Mouse (Mus musculus): Measurements from ENCODE around the gene Sema4b. TPM values are rescaled to one million over a fixed set of nuclear protein-coding genes. Genes with fewer than 3 reads are reported as not detected.

Gene Sema4b
- total and polyA plus RNA-seq, 3 experiments, result 1.5 to 9.4 (median 6.7) TPM

- Histone ChIP-seq H3K4me2 (ENCODE audit: insufficient read depth, low read depth, poor library complexity, severe bottlenecking) (peak overlapping the region; percentile 66), H3K27ac (ENCODE audit: insufficient read depth, low read depth) (peak overlapping the region; percentile 90), H3K9ac (ENCODE audit: insufficient read depth, low read depth) (peak overlapping the region; percentile 23; the same call in 1 of the 2 replicates), H3K79me2 (replicated peaks; ENCODE audit: control insufficient read depth, extremely low read depth, insufficient read depth, poor library complexity, severe bottlenecking) (peaks cover 51% of the 10 kb centered on the region), H3K4me1 (ENCODE audit: control insufficient read depth in 1 of 2, insufficient read depth in 2 of 2) (peaks cover 62 to 96% of the 10 kb centered on the region in 2 experiments), H3K36me3 (replicated peaks in 1 of 2; ENCODE audit: control insufficient read depth in 1 of 2, insufficient read depth in 1 of 2, low read length in 1 of 2) (peaks cover 3% of the 10 kb centered on the region in 2 experiments), H3K27me3 (replicated peaks) (no peaks in the 10 kb centered on the region), H3K4me3 (replicated peaks in 1 of 3; ENCODE audit: low read depth in 2 of 3, low read length in 2 of 3, poor library complexity in 1 of 3) (peak overlapping the region in 1 of 3 experiments; percentile 15), H3K9me3 (replicated peaks; ENCODE audit: low read length) (no peaks in the 10 kb centered on the region)
- dilution Hi-C loops (cut with MboI; ENCODE audit: extremely low pct_ligation_motif_present, extremely low pct_unique_long_range_greater_than_20kb, low sequenced_read_pairs), result no loop called here
- in situ Hi-C loops (cut with MboI; ENCODE audit: low pct_ligation_motif_present, low pct_unique_long_range_greater_than_20kb, low sequenced_read_pairs), result no loop called here
- no peak for TF ChIP-seq JUN (IDR thresholded peaks at IDR 0.05; ENCODE audit: insufficient read depth, low read depth, low read length)
- TF ChIP-seq IRF4 (IDR thresholded peaks at IDR 0.05; ENCODE audit: low read depth, low read length), result 0 out of 2 replicates have a peak, but pooled peaks have one; percentile 5
- 0 out of 2 replicates have a peak, but pooled peaks have one; percentile 20 for TF ChIP-seq ELF1 (IDR thresholded peaks at IDR 0.05; ENCODE audit: low read depth, low read length)
- TF ChIP-seq ETS1 (conservative IDR thresholded peaks at IDR 0.05; ENCODE audit: low read depth, low read length), result no peak
- DNase-seq (ENCODE audit: extremely low read depth), result no peak
These were observed 20.7 kb downstream of the Sema4b start for GRCm38 (mm10) chr7:80207314-80207731.

- H3K4me1 ChIP-seq (ENCODE audit: control insufficient read depth in 1 of 2, insufficient read depth in 2 of 2), result peaks cover 59 to 95% of the 10 kb centered on the region in 2 experiments
- in situ Hi-C loops (cut with MboI; ENCODE audit: low pct_ligation_motif_present, low pct_unique_long_range_greater_than_20kb, low sequenced_read_pairs) (no loop called here), dilution Hi-C loops (cut with MboI; ENCODE audit: extremely low pct_ligation_motif_present, extremely low pct_unique_long_range_greater_than_20kb, low sequenced_read_pairs) (no loop called here)
- peak overlapping the region; percentile 78; the same call in 1 of the 2 replicates for H3K9ac ChIP-seq (ENCODE audit: insufficient read depth, low read depth)
- DNase-seq (ENCODE audit: extremely low read depth), result no peak
- no peak for TF ChIP-seq CTCF (conservative IDR thresholded peaks at IDR 0.05 in 1 of 2, IDR thresholded peaks at IDR 0.05 in 1 of 2; ENCODE audit: low read depth in 2 of 2, low read length in 2 of 2)
- no peak for TF ChIP-seq CHD2 (IDR thresholded peaks at IDR 0.05; ENCODE audit: low read length)
- no peak; the same call in 1 of the 2 replicates for TF ChIP-seq ETS1 (conservative IDR thresholded peaks at IDR 0.05; ENCODE audit: low read depth, low read length)
- TF ChIP-seq BHLHE40 (IDR thresholded peaks at IDR 0.05; ENCODE audit: low read depth, low read length), result peak; percentile 85
- no peak for TF ChIP-seq JUN (IDR thresholded peaks at IDR 0.05; ENCODE audit: insufficient read depth, low read depth, low read length)
- 0 out of 2 replicates have a peak, but pooled peaks have one; percentile 20 for TF ChIP-seq ZMIZ1 (IDR thresholded peaks at IDR 0.05; ENCODE audit: low read depth, low read length)
- no peak for TF ChIP-seq ELF1 (IDR thresholded peaks at IDR 0.05; ENCODE audit: low read depth, low read length)
- TF ChIP-seq SMC3 (IDR thresholded peaks at IDR 0.05; ENCODE audit: low read depth, low read length), result no peak
- peak; percentile 79 for TF ChIP-seq MAZ (IDR thresholded peaks at IDR 0.05; ENCODE audit: low read depth, low read length)
- no peak for TF ChIP-seq SIN3A (IDR thresholded peaks at IDR 0.05; ENCODE audit: low read length)
- peak; percentile 88 for TF ChIP-seq MXI1 (IDR thresholded peaks at IDR 0.05; ENCODE audit: low read depth, low read length)
- TF ChIP-seq USF1 (IDR thresholded peaks at IDR 0.05; ENCODE audit: low read depth, low read length), result peak; percentile 35; the same call in 1 of the 2 replicates
- TF ChIP-seq IRF4 (IDR thresholded peaks at IDR 0.05; ENCODE audit: low read depth, low read length), result peak; percentile 75; the same call in 1 of the 2 replicates
- peak; percentile 73; the same call in 1 of the 2 replicates for TF ChIP-seq MEF2A (IDR thresholded peaks at IDR 0.05; ENCODE audit: borderline replicate concordance, low read depth, low read length)
- peak; percentile 61; the same call in 1 of the 2 replicates for TF ChIP-seq RCOR1 (conservative IDR thresholded peaks at IDR 0.05; ENCODE audit: low read depth, low read length)
- TF ChIP-seq MAFK (IDR thresholded peaks at IDR 0.05; ENCODE audit: insufficient replicate concordance, low read length), result no peak
- TF ChIP-seq RAD21 (IDR thresholded peaks at IDR 0.05; ENCODE audit: low read depth, low read length), result no peak
- 0 out of 2 replicates have a peak, but pooled peaks have one; percentile 9 for TF ChIP-seq UBTF (IDR thresholded peaks at IDR 0.05; ENCODE audit: low read depth, low read length)
- TF ChIP-seq TCF12 (IDR thresholded peaks at IDR 0.05; ENCODE audit: low read depth, low read length), result peak; percentile 74
- peak; percentile 98 for TF ChIP-seq CHD1 (IDR thresholded peaks at IDR 0.05; ENCODE audit: low read depth, low read length)
- TF ChIP-seq EP300 (IDR thresholded peaks at IDR 0.05; ENCODE audit: low read length), result peak; percentile 42; the same call in 1 of the 2 replicates
- peak; percentile 65 for TF ChIP-seq NRF1 (IDR thresholded peaks at IDR 0.05; ENCODE audit: low read depth, low read length)
- no peak for TF ChIP-seq ZKSCAN1 (IDR thresholded peaks at IDR 0.05; ENCODE audit: borderline replicate concordance, low read depth, low read length)
- TF ChIP-seq MYC (IDR thresholded peaks at IDR 0.05; ENCODE audit: low read depth, low read length), result peak; percentile 73
- no peak for TF ChIP-seq TBP (conservative IDR thresholded peaks at IDR 0.05; ENCODE audit: low read depth, low read length)
- peak; percentile 77 for TF ChIP-seq MAX (IDR thresholded peaks at IDR 0.05; ENCODE audit: low read length)
- no peak for TF ChIP-seq ZC3H11A (IDR thresholded peaks at IDR 0.05; ENCODE audit: low read depth, low read length)
- no peak for TF ChIP-seq E2F4 (IDR thresholded peaks at IDR 0.05; ENCODE audit: insufficient replicate concordance, low read depth, low read length)
- H3K27me3 ChIP-seq (replicated peaks), result no peaks in the 10 kb centered on the region
- H3K4me2 ChIP-seq (ENCODE audit: insufficient read depth, low read depth, poor library complexity, severe bottlenecking), result peak overlapping the region; percentile 66
- H3K4me3 ChIP-seq (replicated peaks in 1 of 3; ENCODE audit: low read depth in 2 of 3, low read length in 2 of 3, poor library complexity in 1 of 3), result peak overlapping the region in 1 of 3 experiments; percentile 5
- H3K79me2 ChIP-seq (replicated peaks; ENCODE audit: control insufficient read depth, extremely low read depth, insufficient read depth, poor library complexity, severe bottlenecking), result peaks cover 53% of the 10 kb centered on the region
- no peaks in the 10 kb centered on the region for H3K9me3 ChIP-seq (replicated peaks; ENCODE audit: low read length)
- peaks cover 5% of the 10 kb centered on the region in 2 experiments for H3K36me3 ChIP-seq (replicated peaks in 1 of 2; ENCODE audit: control insufficient read depth in 1 of 2, insufficient read depth in 1 of 2, low read length in 1 of 2)
- peak overlapping the region; percentile 90 for H3K27ac ChIP-seq (ENCODE audit: insufficient read depth, low read depth)
These were observed 21.5 kb downstream of the Sema4b start for GRCm38 (mm10) chr7:80208026-80208642.
